Mouse (Mus musculus): ENCODE measurements around the gene Rere.

DNA sequence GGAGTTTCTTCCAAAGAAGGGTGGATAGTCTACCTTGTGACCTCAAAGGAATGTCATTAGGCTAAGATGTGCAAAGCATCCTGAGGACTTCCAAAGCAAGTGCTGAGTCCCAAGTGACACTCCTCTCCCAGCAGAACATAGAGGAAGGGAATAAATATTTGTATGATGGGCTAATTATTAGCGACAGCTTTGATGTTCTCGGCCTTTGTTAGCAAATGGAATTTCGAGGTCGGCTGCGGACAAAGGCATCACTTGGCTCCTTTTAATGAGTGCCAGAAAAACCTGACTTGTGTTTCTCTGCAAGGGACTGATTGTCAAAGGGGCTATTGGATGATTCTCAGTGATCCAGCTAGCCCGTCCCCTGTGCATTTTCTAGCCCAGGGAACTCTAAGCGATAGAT lies 21.3 kb upstream of the Rere start:
- TF ChIP-seq EP300 (IDR thresholded peaks at IDR 0.05), result no peak
- TF ChIP-seq CTCF (IDR thresholded peaks at IDR 0.05), result no peak

All from lung, postnatal 0 days (tissue).